Mouse (Mus musculus) kidney, adult 2 months (tissue): Measurements from ENCODE around the gene Primpol.

Experiments
- CTCF ChIP-seq: fragments of 200-500 bp; conservative IDR thresholded peaks from 2 replicates; pipeline ENCODE4 v1.5.1; 2011; ENCODE audit warnings: low read depth, mild to moderate bottlenecking, control low read depth, low read length, moderate library complexity, mixed read lengths; ENCODE audit not compliant: insufficient read depth, insufficient read length
- POLR2A ChIP-seq: fragments of 200-500 bp; IDR thresholded peaks from one replicate; pipeline ENCODE4 v1.6.1; 2011; ENCODE audit warnings: low read depth, low read length, control low read depth

DNA sequence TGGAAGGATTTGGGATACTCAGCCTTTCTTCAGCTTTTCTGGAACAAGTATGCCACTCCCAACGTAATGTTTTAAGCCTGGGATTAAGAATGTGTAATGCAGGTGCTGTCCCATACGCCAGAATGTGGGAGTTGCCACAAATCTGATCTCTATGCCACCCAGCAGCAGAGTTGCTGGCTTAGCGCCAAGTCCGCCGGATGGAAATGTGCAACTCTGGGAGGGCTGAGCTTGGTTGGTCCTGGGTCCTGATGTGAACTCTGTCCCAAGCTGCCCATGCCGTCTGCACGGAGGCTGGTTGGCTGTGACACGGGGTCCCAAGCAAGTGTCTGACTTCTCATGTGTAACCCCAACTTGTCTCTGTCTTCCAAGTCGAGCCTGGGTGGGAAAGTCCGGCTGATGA is 90.2 kb downstream of the Primpol start:
- TF ChIP-seq CTCF (no peak), POLR2A (no peak)
